Mouse (Mus musculus) limb, embryonic 13.5 days (tissue): ENCODE measurements around the gene Dpp4. TPM values are rescaled to one million over a fixed set of nuclear protein-coding genes. Genes with fewer than 3 reads are reported as not detected.

Experiments used
- ATAC-seq: fragments of 200-750 bp; cut with Nextera tagmentation; 2 replicates; pipeline ENCODE4 v1.8.0; 2017; ENCODE audit warnings: low read depth, moderate number of reproducible peaks, moderate TSS enrichment; ENCODE audit not compliant: low FRiP score
- H3K27ac ChIP-seq: fragments of 300-500 bp; sonication (generic); 2 replicates; pipeline ENCODE4 v1.5.1; 2015; ENCODE audit warnings: inconsistent platforms, mild to moderate bottlenecking, moderate library complexity
- H3K27me3 ChIP-seq: fragments of 300-500 bp; sonication (generic); 2 replicates; pipeline ENCODE4 v1.6.1; 2015; ENCODE audit warnings: mild to moderate bottlenecking, inconsistent platforms
- H3K36me3 ChIP-seq: fragments of 300-500 bp; sonication (generic); 2 replicates; pipeline ENCODE4 v1.6.1; 2015; ENCODE audit warnings: inconsistent platforms, mild to moderate bottlenecking, moderate library complexity
- H3K4me1 ChIP-seq: fragments of 300-500 bp; sonication (generic); 2 replicates; pipeline ENCODE4 v1.6.1; 2015; ENCODE audit warnings: inconsistent platforms
- H3K4me2 ChIP-seq: fragments of 300-500 bp; sonication (generic); replicated peaks from 2 replicates; pipeline ENCODE4 v1.6.1; 2015; ENCODE audit warnings: inconsistent platforms, mild to moderate bottlenecking, moderate library complexity
- H3K4me3 ChIP-seq: fragments of 300-500 bp; sonication (generic); 2 replicates; pipeline ENCODE4 v1.5.1; 2015; ENCODE audit warnings: moderate library complexity, mild to moderate bottlenecking, inconsistent platforms
- H3K9ac ChIP-seq: fragments of 300-500 bp; sonication (generic); 2 replicates; pipeline ENCODE4 v1.6.1; 2015; ENCODE audit warnings: mild to moderate bottlenecking, inconsistent platforms
- H3K9me3 ChIP-seq: fragments of 300-500 bp; sonication (generic); 2 replicates; pipeline ENCODE4 v1.6.1; 2016; ENCODE audit warnings: inconsistent platforms
- WGBS: fragments of 180-500 bp; shearing (Covaris S2); methylation state at CpG from one replicate; pipeline ENCODE4 v1.1.7; 2015; 5-methylcytosine and 5-hydroxymethylcytosine counted together
- polyA plus RNA-seq: library from polyadenylated mRNA; unstranded; fragments of >200 nt; fragmentation: Nextera tagmentation; extraction: Ambion mirVana; gene quantifications from 2 replicates; pipeline ENCODE4 v1.2.1, GENCODE M21; 2015

Gene Dpp4
- polyA plus RNA-seq, 1 experiment from 2014 or later: 0.67 TPM

- Histone ChIP-seq H3K27me3 (no peaks in the 10 kb centered on the region), H3K4me3 (no peak overlapping the region), H3K4me2 (no peak overlapping the region), H3K9ac (no peak overlapping the region), H3K36me3 (no peaks in the 10 kb centered on the region), H3K27ac (no peak overlapping the region), H3K4me1 (no peaks in the 10 kb centered on the region), H3K9me3 (no peaks in the 10 kb centered on the region)
- WGBS: 71% methylated on average over 2 of the region's 2 CpGs
- ATAC-seq: no peak
Observed at GRCm38 (mm10) chr2:62316930-62317329, 95.1 kb downstream of the Dpp4 start.

- no peaks in the 10 kb centered on the region for H3K36me3 ChIP-seq
- WGBS: 87% methylated on average over 2 of the region's 2 CpGs
- no peak overlapping the region for H3K27ac ChIP-seq
- no peak for ATAC-seq
- H3K27me3 ChIP-seq: no peaks in the 10 kb centered on the region
- no peaks in the 10 kb centered on the region for H3K9me3 ChIP-seq
- no peaks in the 10 kb centered on the region for H3K4me1 ChIP-seq
- no peak overlapping the region for H3K4me2 ChIP-seq
- H3K9ac ChIP-seq: no peak overlapping the region
- no peak overlapping the region for H3K4me3 ChIP-seq
Observed at GRCm38 (mm10) chr2:62307477-62307876, 104.6 kb downstream of the Dpp4 start.

GRCm38 (mm10) chr2:62306978-62307377 is 105.1 kb downstream of the Dpp4 start:
- no peak overlapping the region for H3K4me3 ChIP-seq
- no peaks in the 10 kb centered on the region for H3K4me1 ChIP-seq
- no peak overlapping the region for H3K27ac ChIP-seq
- H3K36me3 ChIP-seq: no peaks in the 10 kb centered on the region
- no peak overlapping the region for H3K9ac ChIP-seq
- WGBS: 87% methylated on average over 5 of the region's 5 CpGs
- no peak for ATAC-seq
- H3K27me3 ChIP-seq: no peaks in the 10 kb centered on the region
- no peak overlapping the region for H3K4me2 ChIP-seq
- H3K9me3 ChIP-seq: no peaks in the 10 kb centered on the region

GRCm38 (mm10) chr2:62301716-62302115 is 110.3 kb downstream of the Dpp4 start:
- Histone ChIP-seq H3K9ac (no peak overlapping the region), H3K36me3 (no peaks in the 10 kb centered on the region), H3K4me3 (no peak overlapping the region), H3K9me3 (no peaks in the 10 kb centered on the region), H3K27me3 (no peaks in the 10 kb centered on the region), H3K4me1 (no peaks in the 10 kb centered on the region), H3K4me2 (no peak overlapping the region), H3K27ac (no peak overlapping the region)
- no peak for ATAC-seq
- 96% methylated on average over 2 of the region's 2 CpGs for WGBS

GRCm38 (mm10) chr2:62293846-62294245 is 118.2 kb downstream of the Dpp4 start:
- Histone ChIP-seq H3K9me3 (no peaks in the 10 kb centered on the region), H3K27me3 (no peaks in the 10 kb centered on the region), H3K4me1 (no peaks in the 10 kb centered on the region), H3K4me2 (no peak overlapping the region), H3K36me3 (no peaks in the 10 kb centered on the region), H3K4me3 (no peak overlapping the region), H3K9ac (no peak overlapping the region), H3K27ac (no peak overlapping the region)
- WGBS: 56% methylated on average over 2 of the region's 2 CpGs
- no peak for ATAC-seq

- Histone ChIP-seq H3K27me3 (no peaks in the 10 kb centered on the region), H3K36me3 (no peaks in the 10 kb centered on the region), H3K27ac (no peak overlapping the region), H3K9me3 (no peaks in the 10 kb centered on the region), H3K4me3 (no peak overlapping the region), H3K4me1 (no peaks in the 10 kb centered on the region), H3K9ac (no peak overlapping the region), H3K4me2 (no peak overlapping the region)
- WGBS: 71% methylated on average over 4 of the region's 4 CpGs
- ATAC-seq: no peak
Observed at GRCm38 (mm10) chr2:62287532-62287931, 124.5 kb downstream of the Dpp4 start.

GRCm38 (mm10) chr2:62285847-62286246 is 126.2 kb downstream of the Dpp4 start:
- H3K27me3 ChIP-seq: no peaks in the 10 kb centered on the region
- WGBS: 1% methylated on average over 2 of the region's 2 CpGs
- H3K4me1 ChIP-seq: no peaks in the 10 kb centered on the region
- H3K27ac ChIP-seq: no peak overlapping the region
- no peak overlapping the region for H3K4me3 ChIP-seq
- no peak for ATAC-seq
- no peaks in the 10 kb centered on the region for H3K9me3 ChIP-seq
- H3K36me3 ChIP-seq: no peaks in the 10 kb centered on the region
- no peak overlapping the region for H3K9ac ChIP-seq
- no peak overlapping the region for H3K4me2 ChIP-seq

GRCm38 (mm10) chr2:62285026-62285425 is 127.0 kb downstream of the Dpp4 start:
- Histone ChIP-seq H3K27ac (no peak overlapping the region), H3K9me3 (no peaks in the 10 kb centered on the region), H3K4me1 (no peaks in the 10 kb centered on the region), H3K9ac (no peak overlapping the region), H3K4me2 (no peak overlapping the region), H3K36me3 (no peaks in the 10 kb centered on the region), H3K27me3 (no peaks in the 10 kb centered on the region), H3K4me3 (no peak overlapping the region)
- no peak for ATAC-seq
- WGBS: 86% methylated on average over 2 of the region's 2 CpGs

Other genes starting within 250 kb of the Dpp4 start
- 0.27 and 0.29 TPM in 2 replicates for gene Gcg, start 71.4 kb upstream of the Dpp4 start, polyA plus RNA-seq
- 9.7 and 11.5 TPM in 2 replicates for gene Fap, start 161.8 kb upstream of the Dpp4 start, polyA plus RNA-seq
- 1.4 and 1.6 TPM in 2 replicates for gene Ifih1, start 234.0 kb upstream of the Dpp4 start, polyA plus RNA-seq